Mouse (Mus musculus) E14TG2a.4 (cell line): ENCODE measurements at regions not wholly inside any gene's neighbourhood (a gene's known extent, or its start where the extent isn't known, plus 50 kb on each side); places are given as distances from the start of the nearest gene placed in this dataset.

Source experiments
- H3K27me3 ChIP-seq: 2 replicates; pipeline ENCODE4 v1.6.1; 2014; ENCODE audit warnings: low read length, control low read depth; ENCODE audit not compliant: insufficient read depth
- H3K36me3 ChIP-seq: 2 replicates; pipeline ENCODE4 v1.6.1; 2014; ENCODE audit warnings: low read length, control low read depth; ENCODE audit not compliant: insufficient read depth
- H3K4me1 ChIP-seq: replicated peaks from 2 replicates; pipeline ENCODE4 v1.6.1; 2014; ENCODE audit warnings: low read depth, low read length, control low read depth
- H3K4me3 ChIP-seq: replicated peaks from 2 replicates; pipeline ENCODE4 v1.5.1; 2014; ENCODE audit warnings: mild to moderate bottlenecking, low read length
- H3K9me3 ChIP-seq: 2 replicates; pipeline ENCODE4 v1.6.1; 2014; ENCODE audit warnings: low read length, control low read depth
- CTCF ChIP-seq: conservative IDR thresholded peaks from 2 replicates; pipeline ENCODE4 v1.5.1; 2014; ENCODE audit warnings: low read length
- NANOG ChIP-seq: IDR thresholded peaks from 2 replicates; pipeline ENCODE4 v1.6.1; 2014; ENCODE audit warnings: borderline replicate concordance, low read length, mixed read lengths
- POU5F1 ChIP-seq: IDR thresholded peaks from 2 replicates; pipeline ENCODE4 v1.6.1; 2014; ENCODE audit warnings: low read length, borderline replicate concordance

- peak; percentile 8; the same call in 1 of the 2 replicates for TF ChIP-seq CTCF
- TF ChIP-seq POU5F1 = no peak
- no peak for TF ChIP-seq NANOG
- H3K4me1 ChIP-seq = peaks cover 79% of the 10 kb centered on the region
- H3K4me3 ChIP-seq = no peak overlapping the region
- peaks cover 99% of the 10 kb centered on the region for H3K36me3 ChIP-seq
- no peaks in the 10 kb centered on the region for H3K27me3 ChIP-seq
- no peaks in the 10 kb centered on the region for H3K9me3 ChIP-seq
These were observed 256.3 kb downstream of the Gm10260 start for GRCm38 (mm10) chr13:97503955-97504739.

GRCm38 (mm10) chr13:97503391-97503790 lies 257.0 kb downstream of the Gm10260 start:
- Histone ChIP-seq H3K27me3 (no peaks in the 10 kb centered on the region), H3K4me3 (no peak overlapping the region), H3K9me3 (no peaks in the 10 kb centered on the region), H3K4me1 (peaks cover 86% of the 10 kb centered on the region), H3K36me3 (peaks cover 99% of the 10 kb centered on the region)
- TF ChIP-seq POU5F1 (no peak), NANOG (no peak), CTCF (no peak)

- TF ChIP-seq POU5F1 = no peak
- no peak for TF ChIP-seq CTCF
- H3K4me3 ChIP-seq = no peak overlapping the region
- no peaks in the 10 kb centered on the region for H3K9me3 ChIP-seq
- no peaks in the 10 kb centered on the region for H3K27me3 ChIP-seq
- peaks cover 94% of the 10 kb centered on the region for H3K4me1 ChIP-seq
- H3K36me3 ChIP-seq = peaks cover 99% of the 10 kb centered on the region
These were observed 259.2 kb downstream of the Enc1 start for GRCm38 (mm10) chr13:97500155-97500554.

- Histone ChIP-seq H3K27me3 (no peaks in the 10 kb centered on the region), H3K4me3 (no peak overlapping the region), H3K9me3 (no peaks in the 10 kb centered on the region), H3K36me3 (peaks cover 99% of the 10 kb centered on the region), H3K4me1 (peaks cover 94% of the 10 kb centered on the region)
- TF ChIP-seq CTCF (no peak), NANOG (no peak), POU5F1 (no peak)
These were observed 258.1 kb downstream of the Enc1 start for GRCm38 (mm10) chr13:97498981-97499380.

- H3K9me3 ChIP-seq = no peaks in the 10 kb centered on the region
- peaks cover 98% of the 10 kb centered on the region for H3K36me3 ChIP-seq
- H3K4me3 ChIP-seq = no peak overlapping the region
- no peaks in the 10 kb centered on the region for H3K27me3 ChIP-seq
- peaks cover 93% of the 10 kb centered on the region for H3K4me1 ChIP-seq
- TF ChIP-seq CTCF (no peak), NANOG (no peak), POU5F1 (no peak)
These were observed 257.0 kb downstream of the Enc1 start for GRCm38 (mm10) chr13:97497928-97498327.

- H3K4me1 ChIP-seq = peaks cover 93% of the 10 kb centered on the region
- TF ChIP-seq NANOG (peak; percentile 97), POU5F1 (peak; percentile 72; the same call in 1 of the 2 replicates), CTCF (no peak)
- H3K27me3 ChIP-seq = no peaks in the 10 kb centered on the region
- H3K9me3 ChIP-seq = no peaks in the 10 kb centered on the region
- peaks cover 99% of the 10 kb centered on the region for H3K36me3 ChIP-seq
- no peak overlapping the region for H3K4me3 ChIP-seq
These were observed 253.9 kb downstream of the Enc1 start for GRCm38 (mm10) chr13:97494770-97495169.

GRCm38 (mm10) chr13:97493836-97494235 lies 252.9 kb downstream of the Enc1 start:
- no peak overlapping the region for H3K4me3 ChIP-seq
- no peaks in the 10 kb centered on the region for H3K27me3 ChIP-seq
- TF ChIP-seq CTCF (no peak), POU5F1 (no peak), NANOG (no peak)
- peaks cover 93% of the 10 kb centered on the region for H3K4me1 ChIP-seq
- peaks cover 99% of the 10 kb centered on the region for H3K36me3 ChIP-seq
- no peaks in the 10 kb centered on the region for H3K9me3 ChIP-seq

- Histone ChIP-seq H3K4me3 (no peak overlapping the region), H3K27me3 (no peaks in the 10 kb centered on the region), H3K36me3 (peaks cover 99% of the 10 kb centered on the region), H3K9me3 (no peaks in the 10 kb centered on the region), H3K4me1 (peaks cover 93% of the 10 kb centered on the region)
- TF ChIP-seq CTCF = no peak
These were observed 252.2 kb downstream of the Enc1 start for GRCm38 (mm10) chr13:97492958-97493735.
